Mouse (Mus musculus) hindbrain, postnatal 0 days (tissue): ENCODE data around the gene Eef2. TPM values are rescaled to one million over a fixed set of nuclear protein-coding genes. Genes with fewer than 3 reads are reported as not detected.

Source experiments
- ATAC-seq: fragments of 200-750 bp; cut with Nextera tagmentation; 2 replicates; pipeline ENCODE4 v1.8.0; 2017; ENCODE audit warnings: mild to moderate bottlenecking, moderate TSS enrichment, moderate library complexity
- DNase-seq: peaks from one replicate; pipeline ENCODE4 v3.0.0-alpha.2; 2015; ENCODE audit warnings: low spot score
- H3K27ac ChIP-seq: fragments of 300-500 bp; sonication (generic); 2 replicates; pipeline ENCODE4 v1.5.1; 2014; ENCODE audit warnings: mild to moderate bottlenecking
- H3K27me3 ChIP-seq: fragments of 300-500 bp; sonication (generic); 2 replicates; pipeline ENCODE4 v1.6.1; 2014; ENCODE audit warnings: low read length, mixed read lengths; ENCODE audit not compliant: insufficient read depth
- H3K36me3 ChIP-seq: fragments of 300-500 bp; sonication (generic); 2 replicates; pipeline ENCODE4 v1.6.1; 2014; ENCODE audit warnings: low read length, mixed read lengths; ENCODE audit not compliant: insufficient read depth
- H3K4me1 ChIP-seq: fragments of 300-500 bp; sonication (generic); 2 replicates; pipeline ENCODE4 v1.6.1; 2014; ENCODE audit warnings: antibody characterized with exemption, low read length, mixed read lengths; ENCODE audit not compliant: insufficient read depth
- H3K4me2 ChIP-seq: fragments of 300-500 bp; sonication (generic); 2 replicates; pipeline ENCODE4 v1.6.1; 2014; ENCODE audit warnings: low read depth, mild to moderate bottlenecking, low read length, moderate library complexity, mixed read lengths
- H3K4me3 ChIP-seq: fragments of 300-500 bp; sonication (generic); 2 replicates; pipeline ENCODE4 v1.5.1; 2014; ENCODE audit warnings: low read length
- H3K9ac ChIP-seq: fragments of 300-500 bp; sonication (generic); replicated peaks from 2 replicates; pipeline ENCODE4 v1.6.1; 2014; ENCODE audit warnings: mild to moderate bottlenecking, low read length, moderate library complexity, mixed read lengths
- H3K9me3 ChIP-seq: fragments of 300-500 bp; sonication (generic); 2 replicates; pipeline ENCODE4 v1.6.1; 2016; ENCODE audit warnings: low read length, mixed read lengths
- CTCF ChIP-seq: IDR thresholded peaks from 2 replicates; pipeline ENCODE4 v1.5.1; 2016; ENCODE audit warnings: antibody characterized with exemption, control low read depth, low read depth
- WGBS: fragments of 180-500 bp; shearing (Covaris S2); extraction: QIAGEN DNeasy Blood & Tissue Kit; methylation state at CpG from one replicate; pipeline ENCODE4 v1.1.7; 2014; 5-methylcytosine and 5-hydroxymethylcytosine counted together
- polyA plus RNA-seq: library from polyadenylated mRNA; unstranded; fragments of >200 nt; fragmentation: Nextera tagmentation; extraction: Ambion mirVana; gene quantifications from 2 replicates; pipeline ENCODE4 v1.2.1, GENCODE M21; 2015
- total RNA-seq: library from RNA; depleted of rRNA; stranded (reverse); fragments of >200 nt; gene quantifications from 2 replicates; pipeline ENCODE4 v1.2.3, GENCODE M21; 2014

The Eef2 gene
- total and polyA plus RNA-seq, 2 experiments from 2014 or later, result 434 to 2,196 TPM

DNA sequence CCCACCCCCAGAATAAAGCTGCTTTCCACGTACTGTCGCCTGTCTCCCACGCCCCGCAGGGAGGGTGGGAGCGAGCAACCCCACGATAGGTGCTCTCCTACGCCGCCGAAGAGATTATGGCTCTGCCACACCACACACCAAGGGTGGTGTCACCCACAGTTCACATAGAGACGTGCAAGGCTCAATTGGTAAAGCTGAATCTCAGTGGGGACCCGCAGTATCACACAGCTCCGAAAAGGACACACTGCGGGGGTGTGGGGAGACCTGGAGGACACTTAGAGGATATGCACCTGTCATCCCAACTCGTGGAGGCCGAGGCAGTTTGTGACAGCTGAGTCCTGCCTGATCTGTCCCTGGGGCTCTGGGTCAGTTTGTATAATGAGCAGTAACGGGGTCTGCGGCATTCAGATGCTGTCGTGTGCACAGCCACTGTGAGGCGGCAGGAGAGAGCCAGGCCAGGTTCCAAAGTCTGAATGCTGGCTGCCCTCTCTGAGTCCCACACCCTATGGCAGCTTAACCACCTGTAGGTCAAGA is 16.6 kb downstream of the Eef2 start:
- Histone ChIP-seq H3K4me1 (peaks cover 9% of the 10 kb centered on the region; the same call in 1 of the 2 replicates), H3K9ac (peak overlapping the region; percentile 63), H3K27ac (peak overlapping the region; percentile 93), H3K9me3 (no peaks in the 10 kb centered on the region), H3K36me3 (peaks cover 14% of the 10 kb centered on the region; the same call in 1 of the 2 replicates), H3K27me3 (peaks cover 12% of the 10 kb centered on the region; the same call in 1 of the 2 replicates), H3K4me3 (peak overlapping the region; percentile 47), H3K4me2 (peak overlapping the region; percentile 95)
- DNase-seq, result peak; percentile 62
- WGBS, result 2% methylated on average over 19 of the region's 19 CpGs
- no peak for TF ChIP-seq CTCF
- ATAC-seq, result peak; percentile 60

DNA sequence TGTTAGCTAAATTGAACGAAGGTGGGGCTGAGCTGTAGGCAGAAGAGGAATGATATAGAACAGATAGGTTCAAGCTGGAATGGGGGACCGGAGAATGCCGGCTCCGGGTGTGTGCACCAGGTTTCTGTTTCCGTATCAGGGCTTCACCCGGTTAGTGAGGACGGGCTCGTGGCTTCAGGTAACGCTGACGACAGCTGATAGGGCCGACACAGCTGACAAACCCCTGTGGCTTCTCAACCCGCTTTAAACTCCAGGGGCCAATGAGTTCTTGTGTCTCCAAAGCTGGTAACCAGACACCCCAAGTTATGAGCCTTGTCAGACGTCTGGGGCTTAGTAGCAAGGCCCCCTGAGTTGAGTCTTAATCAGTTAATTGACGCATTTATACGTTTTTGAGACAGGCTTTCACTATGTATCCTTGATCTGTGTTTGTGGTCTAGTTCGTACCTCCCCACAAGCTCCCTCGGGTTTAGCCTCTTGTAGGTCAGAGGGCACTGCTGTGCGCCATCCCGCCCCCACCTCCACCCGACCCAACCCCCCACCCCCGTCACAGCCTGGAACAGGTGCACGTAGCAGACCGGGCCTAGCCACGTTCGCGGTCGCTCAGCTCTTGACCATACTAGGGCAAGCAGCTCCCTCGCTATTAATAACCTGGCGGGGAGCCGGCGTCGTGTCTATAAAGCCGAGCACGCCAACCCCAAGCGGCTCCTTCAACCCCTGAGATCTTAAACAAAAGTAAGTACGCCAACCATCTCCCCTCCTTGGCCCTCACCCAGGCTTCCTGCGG is 17.8 kb downstream of the Eef2 start:
- Histone ChIP-seq H3K36me3 (peaks cover 14% of the 10 kb centered on the region; the same call in 1 of the 2 replicates), H3K4me1 (peaks cover 9% of the 10 kb centered on the region; the same call in 1 of the 2 replicates), H3K9ac (no peak overlapping the region), H3K27ac (no peak overlapping the region), H3K4me2 (0 out of 2 replicates have a peak overlapping the region, but pooled peaks have one; percentile 14), H3K9me3 (no peaks in the 10 kb centered on the region), H3K27me3 (peaks cover 12% of the 10 kb centered on the region; the same call in 1 of the 2 replicates), H3K4me3 (no peak overlapping the region)
- DNase-seq, result no peak
- 17% methylated on average over 37 of the region's 37 CpGs for WGBS
- no peak for ATAC-seq
- no peak for TF ChIP-seq CTCF

DNA sequence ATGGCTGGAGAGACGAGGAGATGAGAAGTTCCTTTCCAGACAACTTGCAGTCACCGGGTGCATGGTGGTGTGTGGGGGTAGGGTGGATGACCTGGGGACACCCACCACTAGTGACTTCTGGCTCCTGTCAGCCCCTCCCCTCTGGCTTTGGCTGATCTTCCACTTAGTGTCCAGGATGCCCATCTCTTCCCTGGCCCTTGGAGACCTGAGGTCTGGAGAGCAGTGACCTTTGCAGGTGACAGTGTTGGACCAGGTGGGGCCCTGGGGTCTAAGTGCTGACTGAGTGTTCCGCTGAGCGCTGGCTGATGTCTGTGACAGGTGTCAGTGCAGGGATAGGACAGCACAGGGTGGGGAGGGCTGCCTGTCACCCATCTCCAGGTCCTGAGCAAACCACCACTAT is 18.9 kb downstream of the Eef2 start:
- DNase-seq (no peak), ATAC-seq (no peak)
- Histone ChIP-seq H3K4me3 (no peak overlapping the region), H3K4me1 (peaks cover 9% of the 10 kb centered on the region; the same call in 1 of the 2 replicates), H3K9me3 (no peaks in the 10 kb centered on the region), H3K36me3 (0 out of 2 replicates have a peak, but pooled peaks cover 6% of the 10 kb centered on the region), H3K9ac (no peak overlapping the region), H3K27me3 (peaks cover 12% of the 10 kb centered on the region; the same call in 1 of the 2 replicates), H3K4me2 (no peak overlapping the region), H3K27ac (no peak overlapping the region)
- WGBS, result 59% methylated on average over 4 of the region's 4 CpGs
- no peak for TF ChIP-seq CTCF

DNA sequence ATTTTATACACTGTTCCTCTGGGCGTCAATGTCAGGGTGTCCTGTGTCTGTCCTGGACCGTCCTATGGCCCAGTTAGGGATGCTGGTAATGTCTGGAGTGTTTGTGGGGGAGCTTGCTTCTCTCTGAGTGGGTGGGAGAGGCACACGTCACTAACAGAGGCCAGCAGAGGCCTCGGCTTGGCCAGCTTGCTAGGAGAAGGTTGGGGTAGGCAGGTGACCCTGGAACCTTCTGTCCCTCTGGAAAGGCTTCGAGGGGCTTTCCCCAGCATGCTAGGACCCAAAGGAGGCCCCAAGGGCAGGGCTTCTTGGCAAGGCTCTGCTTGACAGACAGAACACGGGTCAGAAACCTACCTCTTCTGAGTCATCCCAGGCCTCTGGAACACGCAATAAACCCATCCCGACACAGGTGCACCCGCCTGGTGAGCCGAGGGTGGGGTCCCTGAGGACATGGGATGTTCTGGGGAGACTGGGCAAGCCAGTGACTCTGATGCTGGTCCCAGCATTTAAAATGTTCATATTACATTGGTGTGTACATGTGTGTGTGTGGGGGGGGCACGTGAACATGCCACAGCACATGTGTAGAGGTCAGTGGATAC is 20.1 kb downstream of the Eef2 start:
- Histone ChIP-seq H3K4me2 (no peak overlapping the region), H3K36me3 (no peaks in the 10 kb centered on the region), H3K27me3 (peaks cover 12% of the 10 kb centered on the region; the same call in 1 of the 2 replicates), H3K9ac (no peak overlapping the region), H3K9me3 (no peaks in the 10 kb centered on the region), H3K4me1 (peaks cover 9% of the 10 kb centered on the region; the same call in 1 of the 2 replicates), H3K4me3 (no peak overlapping the region), H3K27ac (no peak overlapping the region)
- no peak for DNase-seq
- TF ChIP-seq CTCF, result no peak
- 69% methylated on average over 11 of the region's 11 CpGs for WGBS
- no peak for ATAC-seq

GRCm38 (mm10) chr10:81197305-81197704 is 20.9 kb downstream of the Eef2 start:
- Histone ChIP-seq H3K9me3 (no peaks in the 10 kb centered on the region), H3K9ac (no peak overlapping the region), H3K4me2 (no peak overlapping the region), H3K4me3 (no peak overlapping the region), H3K27ac (no peak overlapping the region), H3K4me1 (peaks cover 9% of the 10 kb centered on the region; the same call in 1 of the 2 replicates), H3K36me3 (no peaks in the 10 kb centered on the region), H3K27me3 (peaks cover 12% of the 10 kb centered on the region; the same call in 1 of the 2 replicates)
- ATAC-seq, result no peak
- no peak for DNase-seq
- WGBS, result 51% methylated on average over 6 of the region's 6 CpGs
- TF ChIP-seq CTCF, result no peak

- H3K4me1 ChIP-seq, result peaks cover 5% of the 10 kb centered on the region; the same call in 1 of the 2 replicates
- ATAC-seq, result no peak
- H3K4me2 ChIP-seq, result no peak overlapping the region
- no peaks in the 10 kb centered on the region for H3K9me3 ChIP-seq
- H3K9ac ChIP-seq, result no peak overlapping the region
- peak; percentile 84 for DNase-seq
- H3K27ac ChIP-seq, result no peak overlapping the region
- WGBS, result 2% methylated on average over 9 of the region's 9 CpGs
- peak; percentile 87 for TF ChIP-seq CTCF
- no peak overlapping the region for H3K4me3 ChIP-seq
- peaks cover 12% of the 10 kb centered on the region; the same call in 1 of the 2 replicates for H3K27me3 ChIP-seq
- no peaks in the 10 kb centered on the region for H3K36me3 ChIP-seq
Measured at GRCm38 (mm10) chr10:81198230-81198629, 21.8 kb downstream of the Eef2 start.
